Mouse (Mus musculus): ENCODE results near the gene Fkbp7.

GRCm38 (mm10) chr2:76658551-76658950 is 14.4 kb downstream of the Fkbp7 start:
- TF ChIP-seq CTCF (IDR thresholded peaks at IDR 0.05; ENCODE audit: borderline replicate concordance, control insufficient read depth, extremely low read depth, insufficient read depth, low read length, poor library complexity) (no peak), POLR2A (IDR thresholded peaks at IDR 0.05; ENCODE audit: control insufficient read depth, extremely low read depth, insufficient read depth, low read length, poor library complexity) (no peak)

Data from thymus, adult 2 months (tissue).